ENCODE assay signal across 9 mouse cellular contexts in genomic region chr5:124185706-124186464, GRCm38 (mm10).
DNase-seq lines count a peak whose midpoint lies in the region; ATAC-seq and TF ChIP-seq lines count a peak whose summit lies in the region.
"Had no signal": no experiment of that assay in that cellular context is flagged by ENCODE, and none has a peak within 500 bp of the region (broad histone marks: within the 10 kb centered on the region; RNA-seq: fewer than 3 reads in every experiment).

No protein-coding gene starts in this region.

- no peak overlapping the region for H3K27ac ChIP-seq in limb, embryonic 12.5 days
- H3K27ac ChIP-seq in limb, embryonic 10.5 days, result no peak overlapping the region
- peak overlapping the region; percentile 89 for H3K27ac ChIP-seq in forebrain, embryonic 12.5 days
- H3K27ac ChIP-seq in limb, embryonic 14.5 days (replicated peaks; ENCODE audit: low read depth, low read length), result 0 out of 2 replicates have a peak overlapping the region, but pooled peaks have one; percentile 33
- no peak overlapping the region for H3K27ac ChIP-seq in liver, embryonic 12.5 days

- H3K4me1 ChIP-seq in limb, embryonic 12.5 days (replicated peaks), result peaks cover 37% of the 10 kb centered on the region
- peaks cover 38% of the 10 kb centered on the region for H3K4me1 ChIP-seq in limb, embryonic 10.5 days
- H3K4me1 ChIP-seq in forebrain, embryonic 12.5 days, result peaks cover 55% of the 10 kb centered on the region
- peaks cover 43% of the 10 kb centered on the region for H3K4me1 ChIP-seq in limb, embryonic 14.5 days (ENCODE audit: control insufficient read depth, insufficient read depth, low read length)
- peaks cover 81% of the 10 kb centered on the region for H3K4me1 ChIP-seq in liver, embryonic 12.5 days

- peak overlapping the region; percentile 24; the same call in 1 of the 2 replicates for H3K4me2 ChIP-seq in limb, embryonic 12.5 days
- peak overlapping the region; percentile 59 for H3K4me2 ChIP-seq in forebrain, embryonic 12.5 days
- 0 out of 2 replicates have a peak overlapping the region, but pooled peaks have one; percentile 39 for H3K4me2 ChIP-seq in limb, embryonic 14.5 days (replicated peaks; ENCODE audit: low read depth, low read length, severe bottlenecking)
- H3K4me2 ChIP-seq in liver, embryonic 12.5 days, result no peak overlapping the region

- peaks cover 31% of the 10 kb centered on the region for H3K27me3 ChIP-seq in limb, embryonic 12.5 days
- H3K27me3 ChIP-seq in limb, embryonic 10.5 days (ENCODE audit: low read depth, poor library complexity, severe bottlenecking), result peaks cover 36% of the 10 kb centered on the region
- H3K27me3 ChIP-seq in forebrain, embryonic 12.5 days, result peaks cover 10% of the 10 kb centered on the region; the same call in 1 of the 2 replicates
- H3K27me3 ChIP-seq in limb, embryonic 14.5 days (ENCODE audit: control insufficient read depth, insufficient read depth, low read length), result no peaks in the 10 kb centered on the region
- no peaks in the 10 kb centered on the region for H3K27me3 ChIP-seq in liver, embryonic 12.5 days (replicated peaks)

- 69% methylated on average over 15 of the region's 15 CpGs for WGBS in limb, embryonic 12.5 days
- 75% methylated on average over 15 of the region's 15 CpGs for WGBS in limb, embryonic 10.5 days
- 47% methylated on average over 15 of the region's 15 CpGs for WGBS in forebrain, embryonic 12.5 days
- WGBS in limb, embryonic 14.5 days, result 69% methylated on average over 15 of the region's 15 CpGs
- WGBS in liver, embryonic 12.5 days (ENCODE audit: insufficient replicate concordance), result 77% methylated on average over 15 of the region's 15 CpGs

- no peak overlapping the region for H3K4me3 ChIP-seq in limb, embryonic 12.5 days (replicated peaks)
- no peak overlapping the region for H3K4me3 ChIP-seq in limb, embryonic 10.5 days
- H3K4me3 ChIP-seq in forebrain, embryonic 12.5 days (replicated peaks), result peak overlapping the region; percentile 28
- no peak overlapping the region for H3K4me3 ChIP-seq in limb, embryonic 14.5 days (replicated peaks; ENCODE audit: low read length)
- no peak overlapping the region for H3K4me3 ChIP-seq in liver, embryonic 12.5 days

- no peak for ATAC-seq in limb, embryonic 12.5 days (ENCODE audit: insufficient number of reproducible peaks, insufficient read depth, low FRiP score, low TSS enrichment, low read depth)
- ATAC-seq in forebrain, embryonic 12.5 days (ENCODE audit: low FRiP score), result no peak
- ATAC-seq in limb, embryonic 14.5 days (ENCODE audit: low FRiP score, low read depth), result no peak
- ATAC-seq in liver, embryonic 12.5 days, result no peak

- H3K9me3 ChIP-seq in limb, embryonic 12.5 days, result no peaks in the 10 kb centered on the region
- H3K9me3 ChIP-seq in limb, embryonic 10.5 days (replicated peaks), result no peaks in the 10 kb centered on the region
- no peaks in the 10 kb centered on the region for H3K9me3 ChIP-seq in forebrain, embryonic 12.5 days
- no peaks in the 10 kb centered on the region for H3K9me3 ChIP-seq in limb, embryonic 14.5 days (ENCODE audit: control insufficient read depth, low read length)
- no peaks in the 10 kb centered on the region for H3K9me3 ChIP-seq in liver, embryonic 12.5 days (replicated peaks)

- H3K9ac ChIP-seq in limb, embryonic 12.5 days (replicated peaks), result no peak overlapping the region; the same call in 1 of the 2 replicates
- peak overlapping the region; percentile 44 for H3K9ac ChIP-seq in forebrain, embryonic 12.5 days
- H3K9ac ChIP-seq in limb, embryonic 14.5 days (ENCODE audit: low read depth, low read length, severe bottlenecking), result no peak overlapping the region
- no peak overlapping the region for H3K9ac ChIP-seq in liver, embryonic 12.5 days

- no peak for DNase-seq in limb, embryonic 10.5 days (ENCODE audit: low spot score)
- no peak for DNase-seq in limb, embryonic 14.5 days (ENCODE audit: low spot score)
- DNase-seq in thymus, postnatal 14 days, result peak; percentile 85
- no peak for DNase-seq in c-Kit-positive CD71-positive TER-119-positive erythroid progenitor cells, embryonic 14.5 days (ENCODE audit: low spot score)
- DNase-seq in retina, postnatal 1 day, result no peak
- DNase-seq: lung, adult 2 months had no signal

- no peaks in the 10 kb centered on the region for H3K36me3 ChIP-seq in limb, embryonic 12.5 days
- no peaks in the 10 kb centered on the region for H3K36me3 ChIP-seq in limb, embryonic 10.5 days
- H3K36me3 ChIP-seq in forebrain, embryonic 12.5 days (replicated peaks), result no peaks in the 10 kb centered on the region
- no peaks in the 10 kb centered on the region for H3K36me3 ChIP-seq in limb, embryonic 14.5 days (ENCODE audit: control insufficient read depth, insufficient read depth, low read length)
- H3K36me3 ChIP-seq in liver, embryonic 12.5 days, result no peaks in the 10 kb centered on the region

- no peak for TF ChIP-seq POLR2A in limb, embryonic 14.5 days (IDR thresholded peaks at IDR 0.05; ENCODE audit: borderline replicate concordance, extremely low read depth, insufficient read depth, insufficient read length)

Comparison
In these comparisons a context has a peak if more than half of its experiments do, and no peak if none do; other contexts are left out.
1. H3K27ac ChIP-seq: peak in forebrain, embryonic 12.5 days (single experiment) and limb, embryonic 14.5 days (single experiment); none in limb, embryonic 12.5 days (single experiment), limb, embryonic 10.5 days (single experiment) and liver, embryonic 12.5 days (single experiment).